Comparison of ENCODE assay signal across 12 mouse cellular contexts in the genomic region with DNA sequence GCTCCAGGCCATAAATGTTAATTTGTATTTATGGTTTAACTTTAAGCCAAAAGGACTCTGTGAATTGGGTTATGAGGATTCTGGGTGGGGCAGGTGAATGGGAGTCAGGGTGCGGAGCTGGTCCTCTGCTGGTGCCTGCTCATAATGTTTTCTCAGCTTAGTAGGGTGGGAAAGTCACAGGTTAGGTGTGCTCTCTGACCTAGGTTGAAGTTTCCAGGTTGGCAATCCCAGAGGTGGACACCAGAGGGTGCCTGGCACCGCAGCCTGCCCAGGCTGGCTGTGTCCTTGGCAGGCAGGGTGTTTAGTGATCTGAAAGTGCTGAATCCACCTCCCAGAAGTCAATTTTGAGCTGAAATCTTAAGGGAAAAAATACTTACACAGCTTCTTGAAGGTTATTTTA.
A peak's percentile ranks its signal among the peaks of the same experiment; 100 is the strongest.
DNase-seq lines count a peak whose midpoint lies in the region; ATAC-seq and TF ChIP-seq lines count a peak whose summit lies in the region.
"Had no signal": no experiment of that assay in that cellular context is flagged by ENCODE, and none has a peak within 500 bp of the region (broad histone marks: within the 10 kb centered on the region; RNA-seq: fewer than 3 reads in every experiment).

No protein-coding gene starts in this region.

- no peaks in the 10 kb centered on the region for H3K27me3 ChIP-seq in forebrain, postnatal 0 days (ENCODE audit: insufficient read depth, low read length)
- no peaks in the 10 kb centered on the region for H3K27me3 ChIP-seq in forebrain, embryonic 15.5 days
- H3K27me3 ChIP-seq in liver, adult 2 months (ENCODE audit: control insufficient read depth, insufficient read depth, low read length) = no peaks in the 10 kb centered on the region
- H3K27me3 ChIP-seq in liver, embryonic 12.5 days (replicated peaks) = no peaks in the 10 kb centered on the region
- H3K27me3 ChIP-seq: forebrain, embryonic 12.5 days; hindbrain, embryonic 15.5 days; limb, embryonic 12.5 days had no signal

- ATAC-seq in forebrain, postnatal 0 days = 0 out of 2 replicates have a peak, but pooled peaks have one; percentile 43
- no peak for ATAC-seq in forebrain, embryonic 15.5 days (replicated peaks)
- ATAC-seq in liver, embryonic 12.5 days = no peak
- ATAC-seq in activated CD4-positive, CD25-positive, alpha-beta regulatory T cell, adult 4 months = no peak
- ATAC-seq: CD4-positive, CD25-positive, alpha-beta regulatory T cell, adult 4 months had no signal

- 74% methylated on average over 2 of the region's 2 CpGs for WGBS in forebrain, postnatal 0 days
- WGBS in forebrain, embryonic 15.5 days = 76% methylated on average over 2 of the region's 2 CpGs
- WGBS in liver, adult 2 months = 51% methylated on average over 2 of the region's 2 CpGs
- 71% methylated on average over 2 of the region's 2 CpGs for WGBS in liver, embryonic 12.5 days (ENCODE audit: insufficient replicate concordance)

- H3K4me1 ChIP-seq in forebrain, postnatal 0 days (ENCODE audit: insufficient read depth) = no peaks in the 10 kb centered on the region
- H3K4me1 ChIP-seq in forebrain, embryonic 15.5 days = peaks cover 16% of the 10 kb centered on the region
- H3K4me1 ChIP-seq in liver, adult 2 months (ENCODE audit: control insufficient read depth, insufficient read depth, low read length) = no peaks in the 10 kb centered on the region
- no peaks in the 10 kb centered on the region for H3K4me1 ChIP-seq in liver, embryonic 12.5 days

- peak; percentile 60 for TF ChIP-seq CTCF in forebrain, postnatal 0 days (IDR thresholded peaks at IDR 0.05; ENCODE audit: low read depth)
- peak; percentile 55 for TF ChIP-seq CTCF in liver, adult 2 months (IDR thresholded peaks at IDR 0.05; ENCODE audit: low read depth, low read length)

- no peak overlapping the region for H3K27ac ChIP-seq in forebrain, postnatal 0 days (ENCODE audit: low read depth, low read length)
- no peak overlapping the region for H3K27ac ChIP-seq in forebrain, embryonic 15.5 days (replicated peaks)
- H3K27ac ChIP-seq in liver, adult 2 months (replicated peaks; ENCODE audit: insufficient read depth, low read depth, low read length) = no peak overlapping the region
- no peak overlapping the region for H3K27ac ChIP-seq in liver, embryonic 12.5 days
- H3K27ac ChIP-seq: forebrain, embryonic 12.5 days; hindbrain, embryonic 15.5 days; limb, embryonic 12.5 days had no signal

- peak; percentile 30 for DNase-seq in forebrain, postnatal 0 days
- DNase-seq in liver, adult 2 months (ENCODE audit: extremely low read depth, low read depth, low spot score) = no peak
- DNase-seq in adrenal gland, adult 2 months = peak; percentile 47
- peak; percentile 45 for DNase-seq in heart, postnatal 4 days
- DNase-seq in gastrocnemius, postnatal 14 days = no peak

- no peak overlapping the region for H3K4me3 ChIP-seq in forebrain, postnatal 0 days (ENCODE audit: low read depth, low read length)
- H3K4me3 ChIP-seq in forebrain, embryonic 15.5 days = no peak overlapping the region
- no peak overlapping the region for H3K4me3 ChIP-seq in liver, adult 2 months (ENCODE audit: insufficient read depth, low read depth, low read length)
- no peak overlapping the region for H3K4me3 ChIP-seq in liver, embryonic 12.5 days
- H3K4me3 ChIP-seq: forebrain, embryonic 12.5 days; hindbrain, embryonic 15.5 days; limb, embryonic 12.5 days had no signal

- intact Hi-C loops in gastrocnemius, postnatal 14 days (cut with DNase I; ENCODE audit: low total_unique reads) = no loop called here

- H3K9me3 ChIP-seq in forebrain, postnatal 0 days (ENCODE audit: low read length) = no peaks in the 10 kb centered on the region
- H3K9me3 ChIP-seq in forebrain, embryonic 15.5 days = no peaks in the 10 kb centered on the region
- no peaks in the 10 kb centered on the region for H3K9me3 ChIP-seq in liver, embryonic 12.5 days (replicated peaks)
- H3K9me3 ChIP-seq: forebrain, embryonic 12.5 days; hindbrain, embryonic 15.5 days; limb, embryonic 12.5 days had no signal

- no peak for TF ChIP-seq POLR2A in liver, adult 2 months (IDR thresholded peaks at IDR 0.05; ENCODE audit: extremely low read depth, insufficient read depth, low read length)

- no peaks in the 10 kb centered on the region for H3K79me2 ChIP-seq in liver, adult 2 months (ENCODE audit: control insufficient read depth, insufficient read depth, low read length)

- no peaks in the 10 kb centered on the region for H3K36me3 ChIP-seq in forebrain, postnatal 0 days (ENCODE audit: insufficient read depth)
- H3K36me3 ChIP-seq in forebrain, embryonic 15.5 days = no peaks in the 10 kb centered on the region
- H3K36me3 ChIP-seq in liver, adult 2 months (ENCODE audit: control insufficient read depth, insufficient read depth, low read length) = no peaks in the 10 kb centered on the region
- no peaks in the 10 kb centered on the region for H3K36me3 ChIP-seq in liver, embryonic 12.5 days
- H3K36me3 ChIP-seq: forebrain, embryonic 12.5 days; hindbrain, embryonic 15.5 days; limb, embryonic 12.5 days had no signal

- no peak overlapping the region for H3K9ac ChIP-seq in forebrain, postnatal 0 days
- no peak overlapping the region for H3K9ac ChIP-seq in forebrain, embryonic 15.5 days (replicated peaks)
- H3K9ac ChIP-seq in liver, adult 2 months (ENCODE audit: low read depth, low read length) = no peak overlapping the region
- no peak overlapping the region for H3K9ac ChIP-seq in liver, embryonic 12.5 days
- H3K9ac ChIP-seq: forebrain, embryonic 12.5 days; hindbrain, embryonic 15.5 days; limb, embryonic 12.5 days had no signal

- no peak overlapping the region for H3K4me2 ChIP-seq in forebrain, postnatal 0 days (ENCODE audit: low read depth)
- no peak overlapping the region for H3K4me2 ChIP-seq in forebrain, embryonic 15.5 days (replicated peaks)
- H3K4me2 ChIP-seq in liver, embryonic 12.5 days = no peak overlapping the region
- H3K4me2 ChIP-seq: forebrain, embryonic 12.5 days; hindbrain, embryonic 15.5 days; limb, embryonic 12.5 days had no signal

Comparison
In these comparisons a context has a peak if more than half of its experiments do, and no peak if none do; other contexts are left out.
1. DNase-seq: peak in forebrain, postnatal 0 days (single experiment), adrenal gland, adult 2 months (single experiment) and heart, postnatal 4 days (single experiment); none in liver, adult 2 months (single experiment) and gastrocnemius, postnatal 14 days (single experiment).